Mouse (Mus musculus) heart, adult 8-10 months (tissue): ENCODE results near the gene Cga. TPM values are rescaled to one million over a fixed set of nuclear protein-coding genes. Genes with fewer than 3 reads are reported as not detected.
"Not testable (repeated sequence)": the region's sequence is repeated elsewhere in the genome, so short reads cannot be mapped to it uniquely, and the experiment has no call there.

ENCODE experiments used
- DNase-seq: peaks from one replicate; pipeline ENCODE4 v3.0.0; 2022; ENCODE audit warnings: low spot score
- total RNA-seq, 4 experiments: library from RNA; stranded (reverse); gene quantifications; 2 replicates each; pipeline ENCODE4 v1.2.4; 2022

The Cga gene
- total RNA-seq, 4 experiments from 2014 or later = not detected

- no peak for DNase-seq
Measured at GRCm38 (mm10) chr4:34889101-34889811, 4.3 kb upstream of the Cga start.

GRCm38 (mm10) chr4:34889812-34890185 is 3.8 kb upstream of the Cga start:
- no peak for DNase-seq

- DNase-seq = no peak
Measured at GRCm38 (mm10) chr4:34898497-34898896, 4.9 kb downstream of the Cga start.

- no peak for DNase-seq
Measured at GRCm38 (mm10) chr4:34899322-34899721, 5.7 kb downstream of the Cga start.

GRCm38 (mm10) chr4:34900155-34900554 is 6.6 kb downstream of the Cga start:
- DNase-seq = no peak

- DNase-seq = no peak
Measured at GRCm38 (mm10) chr4:34901166-34901565, 7.6 kb downstream of the Cga start.

- DNase-seq = not testable (repeated sequence)
Measured at GRCm38 (mm10) chr4:34901582-34901981, 8.0 kb downstream of the Cga start.

- no peak for DNase-seq
Measured at GRCm38 (mm10) chr4:34905396-34905795, 11.8 kb downstream of the Cga start.

GRCm38 (mm10) chr4:34906151-34906550 is 12.6 kb downstream of the Cga start:
- DNase-seq = no peak

- no peak for DNase-seq
Measured at GRCm38 (mm10) chr4:34907026-34907425, 13.4 kb downstream of the Cga start.

- peak; percentile 61 for DNase-seq
Measured at GRCm38 (mm10) chr4:34908127-34908526, 14.5 kb downstream of the Cga start.

- no peak for DNase-seq
Measured at GRCm38 (mm10) chr4:34911401-34911800, 17.8 kb downstream of the Cga start.

- DNase-seq = no peak
Measured at GRCm38 (mm10) chr4:34912171-34912570, 18.6 kb downstream of the Cga start.

- no peak for DNase-seq
Measured at GRCm38 (mm10) chr4:34917400-34917799, 23.8 kb downstream of the Cga start.

- DNase-seq = peak; percentile 59
Measured at GRCm38 (mm10) chr4:34922177-34922870, 28.7 kb downstream of the Cga start.

- not testable (repeated sequence) for DNase-seq
Measured at GRCm38 (mm10) chr4:34928386-34928785, 34.8 kb downstream of the Cga start.

GRCm38 (mm10) chr4:34941046-34941445 is 47.5 kb downstream of the Cga start:
- no peak for DNase-seq

- DNase-seq = no peak
Measured at GRCm38 (mm10) chr4:34947181-34947580, 53.6 kb downstream of the Cga start.

GRCm38 (mm10) chr4:34953716-34954115 is 60.1 kb downstream of the Cga start:
- no peak for DNase-seq
